Comparison of ENCODE assay signal across 10 mouse cellular contexts in the genomic region with DNA sequence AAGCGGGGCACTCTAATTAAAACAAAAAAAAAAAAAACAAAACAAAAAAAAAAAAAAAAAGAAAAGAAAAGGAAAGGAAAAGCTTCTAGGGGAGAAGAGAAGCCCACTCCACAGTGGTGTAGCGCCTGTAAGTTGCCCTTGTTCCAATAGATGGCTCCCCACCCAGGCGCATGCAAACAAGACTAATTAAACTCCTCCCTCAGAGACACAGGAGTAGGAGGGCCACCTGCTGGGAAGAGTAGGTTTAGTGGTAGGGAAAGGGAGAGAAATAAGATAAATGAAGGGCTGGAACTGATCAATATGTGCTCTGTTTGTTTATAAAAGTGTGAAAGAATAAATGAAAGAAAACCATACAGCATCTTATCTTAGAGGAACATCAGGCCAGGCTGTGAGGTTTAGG.
DNase-seq lines count a peak whose midpoint lies in the region; ATAC-seq and TF ChIP-seq lines count a peak whose summit lies in the region.
"Had no signal": no experiment of that assay in that cellular context is flagged by ENCODE, and none has a peak within 500 bp of the region (broad histone marks: within the 10 kb centered on the region; RNA-seq: fewer than 3 reads in every experiment).

No protein-coding gene starts in this region.

- no peak overlapping the region for H3K4me2 ChIP-seq in lung, embryonic 14.5 days
- H3K4me2 ChIP-seq: heart, embryonic 12.5 days had no signal

- no peaks in the 10 kb centered on the region for H3K27me3 ChIP-seq in lung, embryonic 14.5 days (ENCODE audit: insufficient read depth, low read length)
- H3K27me3 ChIP-seq: heart, embryonic 12.5 days had no signal

- H3K36me3 ChIP-seq in lung, embryonic 14.5 days (ENCODE audit: insufficient read depth) = no peaks in the 10 kb centered on the region
- H3K36me3 ChIP-seq: heart, embryonic 12.5 days had no signal

- no peaks in the 10 kb centered on the region for H3K4me1 ChIP-seq in lung, embryonic 14.5 days (ENCODE audit: insufficient read depth)
- H3K4me1 ChIP-seq: heart, embryonic 12.5 days had no signal

- H3K27ac ChIP-seq in lung, embryonic 14.5 days (ENCODE audit: low read depth) = no peak overlapping the region

- WGBS in lung, embryonic 14.5 days = 71% methylated on average over 3 of the region's 3 CpGs

- H3K9ac ChIP-seq in lung, embryonic 14.5 days = no peak overlapping the region
- H3K9ac ChIP-seq: heart, embryonic 12.5 days had no signal

- H3K9me3 ChIP-seq in lung, embryonic 14.5 days (ENCODE audit: low read depth, low read length) = no peaks in the 10 kb centered on the region
- H3K9me3 ChIP-seq: heart, embryonic 12.5 days had no signal

- TF ChIP-seq CTCF in lung, embryonic 14.5 days (IDR thresholded peaks at IDR 0.05; ENCODE audit: low read depth) = 0 out of 2 replicates have a peak, but pooled peaks have one; percentile 18

- no peak for ATAC-seq in lung, embryonic 14.5 days (ENCODE audit: insufficient read depth)
- ATAC-seq in megakaryocyte progenitor cell, adult 5-6 weeks (replicated peaks; ENCODE audit: poor library complexity) = peak; percentile 75
- ATAC-seq: intestine, embryonic 16.5 days had no signal

- no peak overlapping the region for H3K4me3 ChIP-seq in lung, embryonic 14.5 days (ENCODE audit: low read depth, low read length)
- H3K4me3 ChIP-seq: heart, embryonic 12.5 days had no signal

- peak; percentile 15 for DNase-seq in lung, embryonic 14.5 days
- no peak for DNase-seq in lung, postnatal 4 days
- peak; percentile 2 for DNase-seq in NIH3T3 (ENCODE audit: low read depth)
- DNase-seq in kidney, adult 9 months = peak; percentile 52
- DNase-seq in layer of hippocampus, postnatal 36 days = no peak
- DNase-seq in frontal cortex, postnatal 36 days (ENCODE audit: low spot score in 2 of 2) = no peak
- DNase-seq: cerebellum, adult 9-10 months had no signal

Comparison
In these comparisons a context has a peak if more than half of its experiments do, and no peak if none do; other contexts are left out.
1. DNase-seq: peak in lung, embryonic 14.5 days (single experiment), NIH3T3 (single experiment) and kidney, adult 9 months (single experiment); none in lung, postnatal 4 days (0 of 2), layer of hippocampus, postnatal 36 days (0 of 2) and frontal cortex, postnatal 36 days (0 of 2).